Mouse (Mus musculus) CH12.LX (cell line): ENCODE measurements around the gene Hemgn.

Experiments used
- CTCF ChIP-seq, 2 experiments: IDR thresholded peaks in 1 of 2; conservative IDR thresholded peaks in 1 of 2; 2 replicates each; pipeline ENCODE4 v1.5.1; 2011 to 2012; ENCODE audit warnings: low read depth in 2 of 2, low read length in 2 of 2, improper control_type of control experiment in 1 of 2, inconsistent platforms in 1 of 2, mild to moderate bottlenecking in 1 of 2, moderate library complexity in 1 of 2
- HCFC1 ChIP-seq: IDR thresholded peaks from 2 replicates; pipeline ENCODE4 v1.6.1; 2012; ENCODE audit warnings: low read depth, mild to moderate bottlenecking, inconsistent platforms, low read length, improper control_type of control experiment
- MXI1 ChIP-seq: IDR thresholded peaks from 2 replicates; pipeline ENCODE4 v1.6.1; 2011; ENCODE audit warnings: mild to moderate bottlenecking, low read depth, low read length, improper control_type of control experiment
- POLR2A ChIP-seq: IDR thresholded peaks from 2 replicates; pipeline ENCODE4 v1.6.1; 2011; ENCODE audit warnings: low read depth, mild to moderate bottlenecking, improper control_type of control experiment, low read length
- RCOR1 ChIP-seq: conservative IDR thresholded peaks from 2 replicates; pipeline ENCODE4 v1.6.1; 2012; ENCODE audit warnings: low read depth, mild to moderate bottlenecking, inconsistent platforms, low read length, improper control_type of control experiment
- TCF12 ChIP-seq: IDR thresholded peaks from 2 replicates; pipeline ENCODE4 v1.6.1; 2014; ENCODE audit warnings: low read depth, mild to moderate bottlenecking, inconsistent platforms, low read length, improper control_type of control experiment
- USF1 ChIP-seq: IDR thresholded peaks from 2 replicates; pipeline ENCODE4 v1.6.1; 2014; ENCODE audit warnings: low read depth, mild to moderate bottlenecking, inconsistent platforms, low read length, improper control_type of control experiment
- ZNF384 ChIP-seq: IDR thresholded peaks from 2 replicates; pipeline ENCODE4 v1.6.1; 2012; ENCODE audit warnings: low read depth, low read length, improper control_type of control experiment, inconsistent platforms

- TF ChIP-seq MXI1 (no peak), USF1 (no peak), CTCF (conservative IDR thresholded peaks at IDR 0.05 in 1 of 2, IDR thresholded peaks at IDR 0.05 in 1 of 2; ENCODE audit: low read depth in 2 of 2, low read length in 2 of 2) (no peak), POLR2A (no peak), RCOR1 (no peak), HCFC1 (no peak), TCF12 (no peak), ZNF384 (no peak)
Observed at GRCm38 (mm10) chr4:46445237-46445945, 32.1 kb upstream of the Hemgn start.
